Mouse (Mus musculus): ENCODE data around the gene Zkscan14. TPM values are rescaled to one million over a fixed set of nuclear protein-coding genes. Genes with fewer than 3 reads are reported as not detected.

Gene Zkscan14
- polyA plus RNA-seq, 1 experiment from 2014 or later, result 7.4 TPM

- H3K27me3 ChIP-seq (replicated peaks), result no peaks in the 10 kb centered on the region
- peaks cover 4% of the 10 kb centered on the region; the same call in 1 of the 2 replicates for H3K4me1 ChIP-seq
- no peak for ATAC-seq (ENCODE audit: insufficient read depth, low FRiP score, low read depth)
- no peak overlapping the region for H3K4me2 ChIP-seq
- H3K4me3 ChIP-seq (replicated peaks), result no peak overlapping the region
- 96% methylated on average over 14 of the region's 14 CpGs for WGBS
- H3K36me3 ChIP-seq, result peaks cover 19% of the 10 kb centered on the region
- H3K27ac ChIP-seq, result no peak overlapping the region
- H3K9ac ChIP-seq, result no peak overlapping the region
- no peaks in the 10 kb centered on the region for H3K9me3 ChIP-seq
These were observed 40.3 kb downstream of the Zkscan14 start for GRCm38 (mm10) chr5:145161361-145161760.

- Histone ChIP-seq H3K4me3 (replicated peaks) (no peak overlapping the region), H3K27me3 (replicated peaks) (no peaks in the 10 kb centered on the region), H3K4me1 (no peaks in the 10 kb centered on the region), H3K4me2 (no peak overlapping the region), H3K27ac (no peak overlapping the region), H3K36me3 (peaks cover 66% of the 10 kb centered on the region), H3K9me3 (no peaks in the 10 kb centered on the region), H3K9ac (no peak overlapping the region)
- WGBS, result 91% methylated on average over 5 of the region's 5 CpGs
- ATAC-seq (ENCODE audit: insufficient read depth, low FRiP score, low read depth), result no peak
These were observed 49.0 kb downstream of the Zkscan14 start for GRCm38 (mm10) chr5:145152690-145153089.

GRCm38 (mm10) chr5:145149294-145149693 lies 52.4 kb downstream of the Zkscan14 start:
- WGBS, result 86% methylated on average over 6 of the region's 6 CpGs
- Histone ChIP-seq H3K4me3 (replicated peaks) (no peak overlapping the region), H3K27me3 (replicated peaks) (no peaks in the 10 kb centered on the region), H3K4me2 (no peak overlapping the region), H3K9ac (no peak overlapping the region), H3K9me3 (no peaks in the 10 kb centered on the region), H3K36me3 (peaks cover 81% of the 10 kb centered on the region), H3K4me1 (no peaks in the 10 kb centered on the region), H3K27ac (no peak overlapping the region)
- ATAC-seq (ENCODE audit: insufficient read depth, low FRiP score, low read depth), result no peak

- Histone ChIP-seq H3K9me3 (no peaks in the 10 kb centered on the region), H3K4me1 (no peaks in the 10 kb centered on the region), H3K4me2 (no peak overlapping the region), H3K27me3 (replicated peaks) (no peaks in the 10 kb centered on the region), H3K27ac (no peak overlapping the region), H3K36me3 (peaks cover 87% of the 10 kb centered on the region), H3K9ac (no peak overlapping the region), H3K4me3 (replicated peaks) (no peak overlapping the region)
- ATAC-seq (ENCODE audit: insufficient read depth, low FRiP score, low read depth), result no peak
- WGBS, result 87% methylated on average over 5 of the region's 5 CpGs
These were observed 53.9 kb downstream of the Zkscan14 start for GRCm38 (mm10) chr5:145147748-145148147.

Other genes with a start within 250 kb of the Zkscan14 start
- gene Smurf1, start 236.0 kb downstream of the Zkscan14 start, polyA plus RNA-seq (2015; fragmentation: Nextera tagmentation; extraction: Ambion mirVana), result 14.3 and 14.4 TPM in 2 replicates
- not detected in 2 replicates for gene Gm4871, start 169.1 kb downstream of the Zkscan14 start, polyA plus RNA-seq (2015; fragmentation: Nextera tagmentation; extraction: Ambion mirVana)
- gene 1700018F24Rik, start 158.9 kb downstream of the Zkscan14 start, polyA plus RNA-seq (2015; fragmentation: Nextera tagmentation; extraction: Ambion mirVana), result not detected in 2 replicates
- 134 and 138 TPM in 2 replicates for gene Arpc1a, start 118.0 kb downstream of the Zkscan14 start, polyA plus RNA-seq (2015; fragmentation: Nextera tagmentation; extraction: Ambion mirVana)
- 0.18 and 0.52 TPM in 2 replicates for gene Kpna7, start 117.8 kb downstream of the Zkscan14 start, polyA plus RNA-seq (2015; fragmentation: Nextera tagmentation; extraction: Ambion mirVana)
- gene Arpc1b, start 87.7 kb downstream of the Zkscan14 start, polyA plus RNA-seq (2015; fragmentation: Nextera tagmentation; extraction: Ambion mirVana), result 393 and 405 TPM in 2 replicates
- 90.9 and 91.1 TPM in 2 replicates for gene Pdap1, start 61.6 kb downstream of the Zkscan14 start, polyA plus RNA-seq (2015; fragmentation: Nextera tagmentation; extraction: Ambion mirVana)
- 175 TPM in 2 replicates for gene Bud31, start 61.5 kb downstream of the Zkscan14 start, polyA plus RNA-seq (2015; fragmentation: Nextera tagmentation; extraction: Ambion mirVana)
- gene Ptcd1, start 34.8 kb downstream of the Zkscan14 start, polyA plus RNA-seq (2015; fragmentation: Nextera tagmentation; extraction: Ambion mirVana), result 13.7 and 13.9 TPM in 2 replicates
- gene Cpsf4, start 34.7 kb downstream of the Zkscan14 start, polyA plus RNA-seq (2015; fragmentation: Nextera tagmentation; extraction: Ambion mirVana), result 43.0 and 44.6 TPM in 2 replicates
- 678 and 770 TPM in 2 replicates for gene Atp5j2, start 9.8 kb downstream of the Zkscan14 start, polyA plus RNA-seq (2015; fragmentation: Nextera tagmentation; extraction: Ambion mirVana)
- gene Zkscan5, start 2.7 kb upstream of the Zkscan14 start, polyA plus RNA-seq (2015; fragmentation: Nextera tagmentation; extraction: Ambion mirVana), result 10.4 and 12.1 TPM in 2 replicates
- 28.7 and 31.2 TPM in 2 replicates for gene Zfp655, start 29.8 kb upstream of the Zkscan14 start, polyA plus RNA-seq (2015; fragmentation: Nextera tagmentation; extraction: Ambion mirVana)
- 0.68 and 0.85 TPM in 2 replicates for gene Zscan25, start 78.6 kb upstream of the Zkscan14 start, polyA plus RNA-seq (2015; fragmentation: Nextera tagmentation; extraction: Ambion mirVana)
- gene Cyp3a57, start 143.4 kb upstream of the Zkscan14 start, polyA plus RNA-seq (2015; fragmentation: Nextera tagmentation; extraction: Ambion mirVana), result not detected in 2 replicates

Data from stomach, embryonic 15.5 days (tissue).